Mouse (Mus musculus): ENCODE measurements at regions not wholly inside any gene's neighbourhood (a gene's known extent, or its start where the extent isn't known, plus 50 kb on each side); places are given as distances from the start of the nearest gene placed in this dataset.

DNA sequence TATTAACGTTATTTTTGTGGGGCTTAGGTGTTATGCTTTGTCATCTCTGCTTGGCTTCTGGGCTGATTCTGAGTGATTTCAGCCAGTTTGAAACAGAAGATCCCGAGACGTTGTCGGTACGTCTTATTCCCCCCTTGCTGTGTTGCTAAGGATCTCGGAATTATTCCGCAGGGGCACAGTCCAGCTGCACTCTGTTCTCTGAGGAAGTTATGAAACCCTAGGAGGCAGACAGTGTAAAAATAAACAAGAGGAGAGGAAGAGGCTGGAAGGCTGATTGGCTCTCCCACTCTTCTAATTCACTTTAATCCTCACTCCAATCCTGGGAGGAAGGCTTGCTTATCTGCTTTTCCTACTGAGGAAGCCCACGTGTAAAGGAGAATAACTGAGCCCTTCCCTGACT lies 325.3 kb upstream of the Trpc7 start:
- TF ChIP-seq CTCF (IDR thresholded peaks at IDR 0.05; ENCODE audit: borderline replicate concordance, control insufficient read depth, extremely low read depth, insufficient read depth, low read length, poor library complexity) (no peak), POLR2A (IDR thresholded peaks at IDR 0.05; ENCODE audit: control insufficient read depth, extremely low read depth, insufficient read depth, low read length, poor library complexity) (no peak)
